Mouse (Mus musculus): ENCODE measurements around the gene Clptm1.
"Not testable (repeated sequence)": the region's sequence is repeated elsewhere in the genome, so short reads cannot be mapped to it uniquely, and the experiment has no call there.

The Clptm1 gene

GRCm38 (mm10) chr7:19609641-19610332 is 55.0 kb downstream of the Clptm1 start:
- no peak for DNase-seq (ENCODE audit: low read depth, low spot score)

- DNase-seq (ENCODE audit: low read depth, low spot score) = no peak
These were observed 57.5 kb downstream of the Clptm1 start for GRCm38 (mm10) chr7:19607291-19607690.

GRCm38 (mm10) chr7:19604606-19605214 is 60.1 kb downstream of the Clptm1 start:
- DNase-seq (ENCODE audit: low read depth, low spot score) = not testable (repeated sequence)

GRCm38 (mm10) chr7:19603849-19604605 is 60.8 kb downstream of the Clptm1 start, which contains the start of gene Clasrp:
TSS of gene Clasrp (minus strand) at chr7:19604486.
- peak; percentile 95 for DNase-seq (ENCODE audit: low read depth, low spot score)

GRCm38 (mm10) chr7:19603055-19603454 is 61.8 kb downstream of the Clptm1 start:
- no peak for DNase-seq (ENCODE audit: low read depth, low spot score)

GRCm38 (mm10) chr7:19600562-19600961 is 64.3 kb downstream of the Clptm1 start:
- no peak for DNase-seq (ENCODE audit: low read depth, low spot score)

- DNase-seq (ENCODE audit: low read depth, low spot score) = no peak
These were observed 71.6 kb downstream of the Clptm1 start for GRCm38 (mm10) chr7:19593061-19593730.

- peak; percentile 75 for DNase-seq (ENCODE audit: low read depth, low spot score)
These were observed 74.9 kb downstream of the Clptm1 start for GRCm38 (mm10) chr7:19589917-19590316.

- peak; percentile 38 for DNase-seq (ENCODE audit: low read depth, low spot score)
These were observed 75.6 kb downstream of the Clptm1 start for GRCm38 (mm10) chr7:19589207-19589606.

GRCm38 (mm10) chr7:19586269-19586668 is 78.6 kb downstream of the Clptm1 start:
- no peak for DNase-seq (ENCODE audit: low read depth, low spot score)
